8 mouse cellular contexts compared by ENCODE assay signal in the genomic region with DNA sequence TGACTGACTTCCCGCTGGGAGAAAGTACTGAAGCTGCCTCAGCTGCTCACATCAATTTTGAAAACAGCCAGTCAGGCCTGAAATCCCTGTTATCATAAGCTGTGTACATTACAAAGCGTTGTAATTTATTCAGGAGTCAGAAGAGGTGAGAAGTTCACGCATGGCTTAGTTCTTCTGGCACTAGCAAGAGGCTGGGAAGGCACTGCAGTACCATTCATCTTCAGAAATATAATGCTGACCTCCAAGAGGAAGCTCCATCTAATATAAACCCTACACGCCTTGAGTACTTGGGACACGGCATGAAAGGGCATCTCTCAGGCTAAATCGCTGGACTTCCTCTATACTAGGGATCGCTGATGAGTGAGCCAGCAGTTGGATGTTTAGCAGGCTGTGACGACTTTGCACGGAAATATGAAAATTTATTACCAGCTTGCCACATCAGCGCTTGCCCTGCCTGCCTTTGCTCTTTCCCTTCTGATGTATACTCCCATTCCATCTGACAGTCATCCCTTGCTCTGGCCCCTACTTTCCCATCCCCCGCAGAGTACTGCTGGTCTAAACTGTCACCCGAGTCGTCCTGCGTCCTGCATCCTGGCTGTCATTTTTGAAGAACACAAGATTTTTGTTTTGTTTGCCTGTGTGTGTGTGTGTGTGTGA.
DNase-seq lines count a peak whose midpoint lies in the region; ATAC-seq lines count a peak whose summit lies in the region.

No protein-coding gene starts in this region.

- H3K4me1 ChIP-seq in intestine, embryonic 14.5 days (replicated peaks; ENCODE audit: control insufficient read depth, insufficient read depth, low read length), result no peaks in the 10 kb centered on the region; the same call in 1 of the 2 replicates
- peaks cover 6% of the 10 kb centered on the region for H3K4me1 ChIP-seq in midbrain, embryonic 12.5 days

- H3K4me3 ChIP-seq in intestine, embryonic 14.5 days (ENCODE audit: low read depth, low read length), result peak overlapping the region; percentile 39
- peak overlapping the region; percentile 49 for H3K4me3 ChIP-seq in midbrain, embryonic 12.5 days

- 4% methylated on average over 14 of the region's 14 CpGs for WGBS in intestine, embryonic 14.5 days
- WGBS in midbrain, embryonic 12.5 days, result 4% methylated on average over 14 of the region's 14 CpGs

- H3K27ac ChIP-seq in intestine, embryonic 14.5 days (ENCODE audit: low read depth), result no peak overlapping the region
- H3K27ac ChIP-seq in midbrain, embryonic 12.5 days (replicated peaks), result peak overlapping the region; percentile 46

- H3K27me3 ChIP-seq in intestine, embryonic 14.5 days (replicated peaks; ENCODE audit: control insufficient read depth, insufficient read depth, low read length), result no peaks in the 10 kb centered on the region
- no peaks in the 10 kb centered on the region for H3K27me3 ChIP-seq in midbrain, embryonic 12.5 days

- peak overlapping the region; percentile 74 for H3K4me2 ChIP-seq in intestine, embryonic 14.5 days (ENCODE audit: low read length)
- peak overlapping the region; percentile 77 for H3K4me2 ChIP-seq in midbrain, embryonic 12.5 days (replicated peaks)

- no peak for DNase-seq in cerebellum, adult 9-10 months
- peak; percentile 5 for DNase-seq in lung, postnatal 10 days
- DNase-seq in lung, postnatal 4 days, result no peak
- peak; percentile 65 for DNase-seq in intestine, embryonic 14.5 days (ENCODE audit: low spot score)
- DNase-seq in B cell, adult 2 months, result no peak

- H3K9me3 ChIP-seq in intestine, embryonic 14.5 days (ENCODE audit: control insufficient read depth, low read length), result no peaks in the 10 kb centered on the region
- no peaks in the 10 kb centered on the region for H3K9me3 ChIP-seq in midbrain, embryonic 12.5 days

- H3K9ac ChIP-seq in intestine, embryonic 14.5 days (ENCODE audit: low read length), result no peak overlapping the region
- peak overlapping the region; percentile 49; the same call in 1 of the 2 replicates for H3K9ac ChIP-seq in midbrain, embryonic 12.5 days (replicated peaks)

- ATAC-seq in cerebellum, adult (ENCODE audit: insufficient number of reproducible peaks, low FRiP score, low TSS enrichment), result peak; percentile 75
- peak; percentile 40; the same call in 1 of the 2 replicates for ATAC-seq in intestine, embryonic 14.5 days (replicated peaks; ENCODE audit: low FRiP score, low TSS enrichment, low read depth)
- peak; percentile 87 for ATAC-seq in midbrain, embryonic 12.5 days (ENCODE audit: low FRiP score, low read depth)
- ATAC-seq in inflammation-experienced regulatory T-cells, adult 6 months, result no peak

- H3K36me3 ChIP-seq in intestine, embryonic 14.5 days (ENCODE audit: control insufficient read depth, insufficient read depth, low read length), result no peaks in the 10 kb centered on the region
- no peaks in the 10 kb centered on the region for H3K36me3 ChIP-seq in midbrain, embryonic 12.5 days

Comparison
In these comparisons a context has a peak if more than half of its experiments do, and no peak if none do; other contexts are left out.
1. DNase-seq: peak in lung, postnatal 10 days (single experiment) and intestine, embryonic 14.5 days (single experiment); none in cerebellum, adult 9-10 months (single experiment), lung, postnatal 4 days (0 of 2) and B cell, adult 2 months (0 of 2).